Mouse (Mus musculus) myocyte (in vitro differentiated cells): ENCODE measurements around the gene Sntb2.

ENCODE experiments used
- MAX ChIP-seq: IDR thresholded peaks from one replicate; pipeline ENCODE4 v1.6.1; 2011; ENCODE audit warnings: low read depth, mild to moderate bottlenecking, control low read depth
- MYOD1 ChIP-seq, 3 experiments: IDR thresholded peaks; one replicate each; pipeline ENCODE4 v1.6.1; 2011; ENCODE audit warnings: control low read depth in 2 of 3, low read depth in 2 of 3, mild to moderate bottlenecking in 2 of 3, moderate library complexity in 1 of 3; ENCODE audit not compliant: insufficient read length in 2 of 3, control insufficient read depth in 1 of 3
- MYOG ChIP-seq, 3 experiments: IDR thresholded peaks; one replicate each; pipeline ENCODE4 v1.6.1; 2011; ENCODE audit warnings: control low read depth in 2 of 3, low read depth in 2 of 3, mild to moderate bottlenecking in 2 of 3; ENCODE audit not compliant: insufficient read length in 2 of 3, control insufficient read depth in 1 of 3, insufficient read depth in 1 of 3
- POLR2A ChIP-seq: IDR thresholded peaks from one replicate; pipeline ENCODE4 v1.6.1; 2011; ENCODE audit warnings: low read depth, mild to moderate bottlenecking, control low read depth, moderate library complexity; ENCODE audit not compliant: insufficient read length
- POLR2AphosphoS2 ChIP-seq: IDR thresholded peaks from one replicate; pipeline ENCODE4 v1.6.1; 2011; ENCODE audit warnings: low read depth, control low read depth; ENCODE audit not compliant: insufficient read length
- REST ChIP-seq: IDR thresholded peaks from one replicate; pipeline ENCODE4 v1.6.1; 2011; ENCODE audit warnings: mild to moderate bottlenecking, control low read depth, moderate library complexity; ENCODE audit not compliant: insufficient read depth, insufficient read length
- SRF ChIP-seq: IDR thresholded peaks from one replicate; pipeline ENCODE4 v1.6.1; 2011; ENCODE audit warnings: low read depth; ENCODE audit not compliant: control insufficient read depth, insufficient read length
- TCF12 ChIP-seq: IDR thresholded peaks from one replicate; pipeline ENCODE4 v1.6.1; 2011; ENCODE audit warnings: mild to moderate bottlenecking, control low read depth; ENCODE audit not compliant: poor library complexity, insufficient read depth, severe bottlenecking
- TCF3 ChIP-seq: IDR thresholded peaks from one replicate; pipeline ENCODE4 v1.6.1; 2011; ENCODE audit warnings: low read depth, control low read depth; ENCODE audit not compliant: insufficient read length
- USF1 ChIP-seq: IDR thresholded peaks from one replicate; pipeline ENCODE4 v1.6.1; 2011; ENCODE audit warnings: low read depth, mild to moderate bottlenecking, control low read depth, moderate library complexity

GRCm38 (mm10) chr8:106975764-106976163 lies 40.2 kb downstream of the Sntb2 start:
- TF ChIP-seq POLR2A (no peak), SRF (no peak), REST (no peak), TCF3 (no peak), POLR2AphosphoS2 (no peak), USF1 (no peak), MYOG (IDR thresholded peaks at IDR 0.05; ENCODE audit: control insufficient read depth in 1 of 3, insufficient read depth in 1 of 3, insufficient read length in 2 of 3, low read depth in 2 of 3) (no peak), MAX (no peak), MYOD1 (IDR thresholded peaks at IDR 0.05; ENCODE audit: control insufficient read depth in 1 of 3, insufficient read length in 2 of 3, low read depth in 2 of 3) (no peak), TCF12 (no peak)
